Mouse (Mus musculus): ENCODE measurements around the gene Sh2d5. TPM values are rescaled to one million over a fixed set of nuclear protein-coding genes. Genes with fewer than 3 reads are reported as not detected.
A peak's percentile ranks its signal among the peaks of the same experiment; 100 is the strongest.

Sh2d5 gene
- polyA plus RNA-seq, 1 experiment from 2014 or later = 17.4 TPM

GRCm38 (mm10) chr4:138272011-138272997 lies 22.1 kb downstream of the Sh2d5 start:
- Histone ChIP-seq H3K9me3 (no peaks in the 10 kb centered on the region), H3K4me2 (no peak overlapping the region), H3K4me3 (no peak overlapping the region), H3K4me1 (peaks cover 9% of the 10 kb centered on the region; the same call in 1 of the 2 replicates), H3K9ac (no peak overlapping the region), H3K27me3 (replicated peaks) (no peaks in the 10 kb centered on the region), H3K36me3 (replicated peaks) (no peaks in the 10 kb centered on the region), H3K27ac (no peak overlapping the region)
- ATAC-seq (replicated peaks) = no peak
- 70% methylated on average over 14 of the region's 14 CpGs for WGBS

- H3K27me3 ChIP-seq (replicated peaks) = no peaks in the 10 kb centered on the region
- H3K27ac ChIP-seq = no peak overlapping the region
- 75% methylated on average over 7 of the region's 7 CpGs for WGBS
- no peak overlapping the region for H3K4me2 ChIP-seq
- H3K4me3 ChIP-seq = no peak overlapping the region
- no peak overlapping the region for H3K9ac ChIP-seq
- ATAC-seq (replicated peaks) = no peak
- H3K9me3 ChIP-seq = no peaks in the 10 kb centered on the region
- H3K4me1 ChIP-seq = no peaks in the 10 kb centered on the region
- no peaks in the 10 kb centered on the region for H3K36me3 ChIP-seq (replicated peaks)
These were observed 28.1 kb downstream of the Sh2d5 start for GRCm38 (mm10) chr4:138278346-138278745.

GRCm38 (mm10) chr4:138282834-138283233 lies 32.6 kb downstream of the Sh2d5 start:
- Histone ChIP-seq H3K4me1 (no peaks in the 10 kb centered on the region), H3K9me3 (no peaks in the 10 kb centered on the region), H3K27ac (no peak overlapping the region), H3K4me3 (no peak overlapping the region), H3K9ac (no peak overlapping the region), H3K27me3 (replicated peaks) (no peaks in the 10 kb centered on the region), H3K4me2 (no peak overlapping the region), H3K36me3 (replicated peaks) (no peaks in the 10 kb centered on the region)
- no peak for ATAC-seq (replicated peaks)
- WGBS = 23% methylated on average over 4 of the region's 4 CpGs

- Histone ChIP-seq H3K9ac (no peak overlapping the region), H3K4me3 (no peak overlapping the region), H3K4me2 (no peak overlapping the region), H3K9me3 (no peaks in the 10 kb centered on the region), H3K27me3 (replicated peaks) (no peaks in the 10 kb centered on the region), H3K27ac (no peak overlapping the region), H3K4me1 (no peaks in the 10 kb centered on the region), H3K36me3 (replicated peaks) (no peaks in the 10 kb centered on the region)
- ATAC-seq (replicated peaks) = no peak
- 88% methylated on average over 12 of the region's 12 CpGs for WGBS
These were observed 36.2 kb downstream of the Sh2d5 start for GRCm38 (mm10) chr4:138286411-138286810.

GRCm38 (mm10) chr4:138288691-138289090 lies 38.5 kb downstream of the Sh2d5 start:
- Histone ChIP-seq H3K4me3 (no peak overlapping the region), H3K4me1 (peaks cover 5% of the 10 kb centered on the region; the same call in 1 of the 2 replicates), H3K27me3 (replicated peaks) (no peaks in the 10 kb centered on the region), H3K4me2 (no peak overlapping the region), H3K27ac (no peak overlapping the region), H3K9me3 (no peaks in the 10 kb centered on the region), H3K36me3 (replicated peaks) (no peaks in the 10 kb centered on the region), H3K9ac (no peak overlapping the region)
- 82% methylated on average over 7 of the region's 7 CpGs for WGBS
- no peak for ATAC-seq (replicated peaks)

- H3K9ac ChIP-seq = no peak overlapping the region
- peaks cover 5% of the 10 kb centered on the region; the same call in 1 of the 2 replicates for H3K4me1 ChIP-seq
- H3K4me3 ChIP-seq = no peak overlapping the region
- no peaks in the 10 kb centered on the region for H3K9me3 ChIP-seq
- no peak overlapping the region for H3K4me2 ChIP-seq
- no peaks in the 10 kb centered on the region for H3K36me3 ChIP-seq (replicated peaks)
- H3K27me3 ChIP-seq (replicated peaks) = no peaks in the 10 kb centered on the region
- ATAC-seq (replicated peaks) = no peak
- 89% methylated on average over 13 of the region's 13 CpGs for WGBS
- no peak overlapping the region for H3K27ac ChIP-seq
These were observed 41.8 kb downstream of the Sh2d5 start for GRCm38 (mm10) chr4:138292028-138292427.

- H3K9ac ChIP-seq = no peak overlapping the region
- H3K27ac ChIP-seq = peak overlapping the region; percentile 84
- ATAC-seq (replicated peaks) = peak; percentile 83
- H3K4me1 ChIP-seq = peaks cover 5% of the 10 kb centered on the region; the same call in 1 of the 2 replicates
- H3K4me3 ChIP-seq = no peak overlapping the region
- no peaks in the 10 kb centered on the region for H3K36me3 ChIP-seq (replicated peaks)
- 0 out of 2 replicates have a peak overlapping the region, but pooled peaks have one; percentile 15 for H3K4me2 ChIP-seq
- H3K27me3 ChIP-seq (replicated peaks) = no peaks in the 10 kb centered on the region
- H3K9me3 ChIP-seq = no peaks in the 10 kb centered on the region
- WGBS = 69% methylated on average over 18 of the region's 18 CpGs
These were observed 43.2 kb downstream of the Sh2d5 start for GRCm38 (mm10) chr4:138293261-138293948.

GRCm38 (mm10) chr4:138293949-138294550 lies 43.8 kb downstream of the Sh2d5 start:
- H3K27me3 ChIP-seq (replicated peaks) = no peaks in the 10 kb centered on the region
- H3K4me2 ChIP-seq = 0 out of 2 replicates have a peak overlapping the region, but pooled peaks have one; percentile 15
- WGBS = 70% methylated on average over 10 of the region's 14 CpGs
- H3K27ac ChIP-seq = peak overlapping the region; percentile 84
- H3K4me1 ChIP-seq = peaks cover 5% of the 10 kb centered on the region; the same call in 1 of the 2 replicates
- H3K36me3 ChIP-seq (replicated peaks) = no peaks in the 10 kb centered on the region
- peak; percentile 66; the same call in 1 of the 2 replicates for ATAC-seq (replicated peaks)
- no peak overlapping the region for H3K4me3 ChIP-seq
- H3K9ac ChIP-seq = no peak overlapping the region
- no peaks in the 10 kb centered on the region for H3K9me3 ChIP-seq

- no peak overlapping the region for H3K4me3 ChIP-seq
- H3K4me2 ChIP-seq = no peak overlapping the region
- 84% methylated on average over 10 of the region's 10 CpGs for WGBS
- H3K36me3 ChIP-seq (replicated peaks) = no peaks in the 10 kb centered on the region
- no peaks in the 10 kb centered on the region for H3K27me3 ChIP-seq (replicated peaks)
- H3K27ac ChIP-seq = no peak overlapping the region
- peaks cover 21% of the 10 kb centered on the region for H3K4me1 ChIP-seq
- no peak for ATAC-seq (replicated peaks)
- H3K9ac ChIP-seq = no peak overlapping the region
- H3K9me3 ChIP-seq = no peaks in the 10 kb centered on the region
These were observed 51.1 kb downstream of the Sh2d5 start for GRCm38 (mm10) chr4:138301271-138301780.

- no peaks in the 10 kb centered on the region for H3K36me3 ChIP-seq (replicated peaks)
- no peak for ATAC-seq (replicated peaks)
- H3K4me3 ChIP-seq = no peak overlapping the region
- H3K9ac ChIP-seq = no peak overlapping the region
- H3K4me1 ChIP-seq = peaks cover 33% of the 10 kb centered on the region
- 100% methylated on average over 3 of the region's 3 CpGs for WGBS
- no peaks in the 10 kb centered on the region for H3K9me3 ChIP-seq
- no peak overlapping the region for H3K4me2 ChIP-seq
- no peak overlapping the region for H3K27ac ChIP-seq
- no peaks in the 10 kb centered on the region for H3K27me3 ChIP-seq (replicated peaks)
These were observed 52.8 kb downstream of the Sh2d5 start for GRCm38 (mm10) chr4:138303011-138303410.

GRCm38 (mm10) chr4:138303742-138304141 lies 53.5 kb downstream of the Sh2d5 start:
- Histone ChIP-seq H3K4me2 (peak overlapping the region; percentile 91), H3K4me1 (peaks cover 33% of the 10 kb centered on the region), H3K9ac (peak overlapping the region; percentile 59), H3K36me3 (replicated peaks) (no peaks in the 10 kb centered on the region), H3K4me3 (peak overlapping the region; percentile 99), H3K27ac (peak overlapping the region; percentile 78), H3K27me3 (replicated peaks) (no peaks in the 10 kb centered on the region), H3K9me3 (no peaks in the 10 kb centered on the region)
- WGBS = 13% methylated on average over 18 of the region's 18 CpGs
- no peak for ATAC-seq (replicated peaks)
